Mouse (Mus musculus) myocyte (in vitro differentiated cells): ENCODE measurements at regions not wholly inside any gene's neighbourhood (a gene's known extent, or its start where the extent isn't known, plus 50 kb on each side); places are given as distances from the start of the nearest gene placed in this dataset.

Source experiments
- H3K27me3 ChIP-seq: one replicate; pipeline ENCODE4 v1.6.1; 2011; ENCODE audit not compliant: control insufficient read depth, insufficient read depth, insufficient read length
- H3K36me3 ChIP-seq: one replicate; pipeline ENCODE4 v1.6.1; 2011; ENCODE audit not compliant: control insufficient read depth, insufficient read depth
- H3K4me2 ChIP-seq: one replicate; pipeline ENCODE4 v1.6.1; 2011; ENCODE audit warnings: low read depth, control low read depth
- H3K4me3 ChIP-seq: one replicate; pipeline ENCODE4 v1.5.1; 2011; ENCODE audit warnings: mild to moderate bottlenecking, control low read depth, moderate library complexity
- H3K79me2 ChIP-seq: one replicate; pipeline ENCODE4 v1.6.1; 2011; ENCODE audit not compliant: control insufficient read depth, insufficient read depth
- H3ac ChIP-seq: one replicate; pipeline ENCODE4 v1.6.1; 2011; ENCODE audit not compliant: control insufficient read depth, insufficient read length
- CEBPB ChIP-seq: IDR thresholded peaks from 2 replicates; pipeline ENCODE4 v1.6.1; 2011; ENCODE audit warnings: mild to moderate bottlenecking, moderate library complexity; ENCODE audit not compliant: poor library complexity, insufficient read depth, severe bottlenecking
- E2F4 ChIP-seq: IDR thresholded peaks from one replicate; pipeline ENCODE4 v1.6.1; 2011; ENCODE audit warnings: mild to moderate bottlenecking, control low read depth, moderate library complexity; ENCODE audit not compliant: insufficient read depth
- MAX ChIP-seq: IDR thresholded peaks from one replicate; pipeline ENCODE4 v1.6.1; 2011; ENCODE audit warnings: low read depth, mild to moderate bottlenecking, control low read depth
- MYOD1 ChIP-seq, 3 experiments: IDR thresholded peaks; one replicate each; pipeline ENCODE4 v1.6.1; 2011; ENCODE audit warnings: control low read depth in 2 of 3, low read depth in 2 of 3, mild to moderate bottlenecking in 2 of 3, moderate library complexity in 1 of 3; ENCODE audit not compliant: insufficient read length in 2 of 3, control insufficient read depth in 1 of 3
- MYOG ChIP-seq, 3 experiments: IDR thresholded peaks; one replicate each; pipeline ENCODE4 v1.6.1; 2011; ENCODE audit warnings: control low read depth in 2 of 3, low read depth in 2 of 3, mild to moderate bottlenecking in 2 of 3; ENCODE audit not compliant: insufficient read length in 2 of 3, control insufficient read depth in 1 of 3, insufficient read depth in 1 of 3
- POLR2A ChIP-seq: IDR thresholded peaks from one replicate; pipeline ENCODE4 v1.6.1; 2011; ENCODE audit warnings: low read depth, mild to moderate bottlenecking, control low read depth, moderate library complexity; ENCODE audit not compliant: insufficient read length
- POLR2AphosphoS2 ChIP-seq: IDR thresholded peaks from one replicate; pipeline ENCODE4 v1.6.1; 2011; ENCODE audit warnings: low read depth, control low read depth; ENCODE audit not compliant: insufficient read length
- REST ChIP-seq: IDR thresholded peaks from one replicate; pipeline ENCODE4 v1.6.1; 2011; ENCODE audit warnings: mild to moderate bottlenecking, control low read depth, moderate library complexity; ENCODE audit not compliant: insufficient read depth, insufficient read length
- SRF ChIP-seq: IDR thresholded peaks from one replicate; pipeline ENCODE4 v1.6.1; 2011; ENCODE audit warnings: low read depth; ENCODE audit not compliant: control insufficient read depth, insufficient read length
- TCF12 ChIP-seq: IDR thresholded peaks from one replicate; pipeline ENCODE4 v1.6.1; 2011; ENCODE audit warnings: mild to moderate bottlenecking, control low read depth; ENCODE audit not compliant: poor library complexity, insufficient read depth, severe bottlenecking
- TCF3 ChIP-seq: IDR thresholded peaks from one replicate; pipeline ENCODE4 v1.6.1; 2011; ENCODE audit warnings: low read depth, control low read depth; ENCODE audit not compliant: insufficient read length
- USF1 ChIP-seq: IDR thresholded peaks from one replicate; pipeline ENCODE4 v1.6.1; 2011; ENCODE audit warnings: low read depth, mild to moderate bottlenecking, control low read depth, moderate library complexity

DNA sequence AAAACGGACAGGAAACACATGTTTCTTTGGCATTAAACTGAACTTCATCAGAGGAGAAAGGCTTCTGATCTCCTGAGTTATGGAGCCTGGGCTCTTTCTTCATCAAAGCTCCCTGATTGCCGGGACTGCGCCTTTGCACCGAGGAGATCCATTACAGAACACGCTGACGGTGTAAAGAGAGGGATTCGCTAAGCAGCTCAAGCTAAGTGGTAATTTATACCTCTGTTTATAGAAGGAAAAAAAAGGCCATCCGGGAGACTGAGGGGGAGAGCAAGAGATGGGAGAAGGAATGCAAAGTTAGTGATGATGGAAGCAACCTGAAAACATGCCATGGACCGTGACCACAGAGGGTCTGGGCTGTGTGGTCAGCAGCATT is 77.2 kb upstream of the Tmem72 start:
- Histone ChIP-seq H3K36me3 (no peaks in the 10 kb centered on the region), H3K4me2 (no peak overlapping the region), H3K4me3 (no peak overlapping the region), H3ac (no peak overlapping the region), H3K27me3 (no peaks in the 10 kb centered on the region), H3K79me2 (no peaks in the 10 kb centered on the region)
- TF ChIP-seq TCF3 (no peak), POLR2AphosphoS2 (no peak)

DNA sequence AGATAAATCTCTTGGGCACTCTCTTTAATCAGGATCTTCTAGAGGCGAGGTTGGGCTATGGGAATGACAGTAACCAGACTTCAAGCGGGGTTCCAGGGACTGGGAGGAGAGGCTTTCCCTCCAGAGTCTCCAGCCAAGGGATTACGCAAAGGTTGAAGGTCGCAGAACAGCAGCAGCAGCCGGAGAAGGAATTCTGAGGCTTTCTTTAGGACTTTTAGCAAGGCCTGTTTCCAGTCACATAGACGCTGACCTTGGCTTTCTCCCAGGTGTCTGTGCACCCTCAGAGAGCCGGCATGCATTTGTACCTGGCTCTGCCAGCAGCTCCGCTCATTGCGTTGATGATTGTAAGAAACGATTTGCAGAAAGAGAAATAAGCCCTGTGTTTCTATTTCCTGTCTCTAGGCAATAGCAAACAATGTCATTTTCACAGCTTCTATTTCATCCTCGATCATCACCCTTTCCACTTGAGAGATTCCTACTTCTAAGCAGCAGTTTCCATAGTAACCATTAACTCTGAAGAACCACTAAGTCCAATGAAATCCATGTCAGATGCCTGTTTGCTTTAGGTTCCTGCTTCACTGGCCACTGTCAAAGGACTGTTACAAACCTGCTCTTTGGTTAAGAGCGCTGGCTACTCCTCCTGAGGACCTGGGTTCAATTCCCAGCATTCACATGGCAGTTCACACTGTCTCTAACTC is 104.7 kb upstream of the Tmem72 start:
- Histone ChIP-seq H3K4me2 (no peak overlapping the region), H3K4me3 (no peak overlapping the region), H3K36me3 (no peaks in the 10 kb centered on the region), H3K27me3 (peaks cover 10% of the 10 kb centered on the region), H3ac (no peak overlapping the region), H3K79me2 (no peaks in the 10 kb centered on the region)
- TF ChIP-seq E2F4 (no peak), CEBPB (no peak), MYOG (IDR thresholded peaks at IDR 0.05; ENCODE audit: control insufficient read depth in 1 of 3, insufficient read depth in 1 of 3, insufficient read length in 2 of 3, low read depth in 2 of 3) (no peak), TCF3 (no peak)

DNA sequence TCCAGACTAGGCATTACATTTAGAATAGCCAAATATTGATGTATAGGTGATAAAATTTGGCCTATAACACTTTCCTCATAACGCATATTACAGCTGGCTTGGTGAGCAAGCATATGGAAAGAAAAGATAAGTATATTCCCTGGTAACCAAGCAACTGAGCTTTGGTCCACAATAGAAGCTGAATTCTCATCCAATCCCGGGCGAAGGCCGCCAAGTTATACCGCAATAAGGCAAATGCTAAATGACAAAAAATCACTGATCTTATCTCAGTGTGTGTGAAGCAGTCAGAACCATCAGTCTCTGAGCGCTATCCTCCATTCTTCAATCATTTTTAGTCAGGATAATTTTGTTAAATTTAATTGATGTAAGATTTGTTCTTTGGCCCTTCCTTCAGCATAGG is 105.9 kb upstream of the Tmem72 start:
- Histone ChIP-seq H3K27me3 (peaks cover 10% of the 10 kb centered on the region), H3K4me3 (no peak overlapping the region), H3K4me2 (no peak overlapping the region), H3ac (no peak overlapping the region), H3K36me3 (no peaks in the 10 kb centered on the region), H3K79me2 (no peaks in the 10 kb centered on the region)
- TF ChIP-seq E2F4 (no peak), TCF12 (no peak), CEBPB (no peak), SRF (no peak), USF1 (no peak), MYOG (IDR thresholded peaks at IDR 0.05; ENCODE audit: control insufficient read depth in 1 of 3, insufficient read depth in 1 of 3, insufficient read length in 2 of 3, low read depth in 2 of 3) (no peak), MYOD1 (IDR thresholded peaks at IDR 0.05; ENCODE audit: control insufficient read depth in 1 of 3, insufficient read length in 2 of 3, low read depth in 2 of 3) (no peak), POLR2A (no peak), POLR2AphosphoS2 (no peak), MAX (no peak)

DNA sequence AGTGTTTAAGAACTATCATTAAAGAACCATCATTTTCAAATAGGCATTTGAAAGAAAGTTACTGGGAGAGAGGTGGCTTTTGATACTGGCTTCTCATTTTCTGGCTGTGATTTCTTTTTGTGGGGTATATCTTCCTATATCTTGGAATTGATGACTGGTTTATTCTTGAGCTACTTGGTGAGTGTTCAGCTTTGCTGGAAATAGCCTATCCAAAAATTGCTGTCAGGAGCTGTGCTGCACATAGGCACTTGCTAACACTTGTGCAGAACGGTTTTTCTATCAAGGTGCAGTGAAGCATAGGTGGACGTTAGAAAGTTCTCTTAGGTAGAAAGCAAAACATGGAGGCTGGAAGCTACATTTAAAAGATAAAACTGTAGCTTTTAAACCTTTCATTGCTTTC is 108.9 kb upstream of the Tmem72 start:
- H3K4me3 ChIP-seq = no peak overlapping the region
- peaks cover 9% of the 10 kb centered on the region for H3K27me3 ChIP-seq
- no peak for TF ChIP-seq USF1
- TF ChIP-seq TCF12 = no peak
- TF ChIP-seq SRF = no peak
- TF ChIP-seq TCF3 = no peak
- TF ChIP-seq MAX = no peak
- TF ChIP-seq POLR2AphosphoS2 = no peak
- no peak for TF ChIP-seq CEBPB
- TF ChIP-seq E2F4 = no peak
- TF ChIP-seq MYOG (IDR thresholded peaks at IDR 0.05; ENCODE audit: control insufficient read depth in 1 of 3, insufficient read depth in 1 of 3, insufficient read length in 2 of 3, low read depth in 2 of 3) = no peak
- TF ChIP-seq REST = no peak
- TF ChIP-seq MYOD1 (IDR thresholded peaks at IDR 0.05; ENCODE audit: control insufficient read depth in 1 of 3, insufficient read length in 2 of 3, low read depth in 2 of 3) = no peak
- TF ChIP-seq POLR2A = no peak
- no peaks in the 10 kb centered on the region for H3K36me3 ChIP-seq
- H3ac ChIP-seq = no peak overlapping the region
- H3K79me2 ChIP-seq = no peaks in the 10 kb centered on the region
- no peak overlapping the region for H3K4me2 ChIP-seq

DNA sequence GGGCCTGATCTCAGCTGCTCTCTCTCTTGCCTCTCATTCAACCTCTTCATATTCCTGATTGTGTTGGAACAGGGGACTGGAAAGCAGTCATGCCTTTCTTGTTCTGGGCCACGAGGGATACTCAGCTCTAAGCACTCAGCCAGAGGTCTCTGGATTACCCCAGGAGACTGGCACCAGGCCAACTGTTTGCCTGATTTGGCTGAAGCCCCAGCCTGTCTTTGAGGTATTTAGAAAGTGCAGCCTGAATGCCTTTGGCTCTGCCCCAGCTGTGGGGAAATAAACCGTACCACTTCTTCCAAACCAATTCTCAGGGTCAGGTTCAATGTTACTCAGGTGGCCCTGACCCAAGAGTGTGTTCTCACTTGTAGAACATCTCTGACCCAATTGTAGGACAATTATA is 112.6 kb upstream of the Tmem72 start:
- TF ChIP-seq POLR2A = no peak
- TF ChIP-seq MYOD1 (IDR thresholded peaks at IDR 0.05; ENCODE audit: control insufficient read depth in 1 of 3, insufficient read length in 2 of 3, low read depth in 2 of 3) = no peak
- no peak for TF ChIP-seq TCF12
- TF ChIP-seq USF1 = no peak
- TF ChIP-seq E2F4 = no peak
- TF ChIP-seq POLR2AphosphoS2 = no peak
- TF ChIP-seq MYOG (IDR thresholded peaks at IDR 0.05; ENCODE audit: control insufficient read depth in 1 of 3, insufficient read depth in 1 of 3, insufficient read length in 2 of 3, low read depth in 2 of 3) = no peak
- TF ChIP-seq TCF3 = no peak
- TF ChIP-seq MAX = no peak
- TF ChIP-seq REST = no peak
- TF ChIP-seq CEBPB = no peak
- TF ChIP-seq SRF = no peak
- Histone ChIP-seq H3K4me3 (no peak overlapping the region), H3K79me2 (no peaks in the 10 kb centered on the region), H3K36me3 (no peaks in the 10 kb centered on the region), H3K27me3 (no peaks in the 10 kb centered on the region), H3ac (no peak overlapping the region), H3K4me2 (no peak overlapping the region)
